Mouse (Mus musculus): ENCODE measurements at regions not wholly inside any gene's neighbourhood (a gene's known extent, or its start where the extent isn't known, plus 50 kb on each side); places are given as distances from the start of the nearest gene placed in this dataset.

DNA sequence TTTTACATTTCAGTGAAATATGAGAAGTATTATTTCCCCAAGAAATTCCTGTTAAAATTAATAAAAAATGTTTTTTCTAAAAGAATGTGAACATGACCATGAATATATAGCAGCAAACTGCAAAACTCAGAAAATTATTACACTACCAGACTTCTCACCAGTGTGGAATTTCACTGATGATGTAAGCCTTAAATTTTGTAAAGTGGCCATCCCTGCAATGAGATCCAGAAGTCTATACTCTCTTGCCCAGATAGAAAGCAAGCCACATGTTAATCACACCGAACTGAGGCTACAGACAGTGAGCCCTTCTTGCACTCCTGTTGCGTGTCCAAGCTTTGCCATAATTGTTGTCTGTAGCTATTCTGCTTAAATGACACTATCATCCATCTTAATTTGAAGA, 62.6 kb upstream of the P3h2 start:
- DNase-seq, result no peak

DNA sequence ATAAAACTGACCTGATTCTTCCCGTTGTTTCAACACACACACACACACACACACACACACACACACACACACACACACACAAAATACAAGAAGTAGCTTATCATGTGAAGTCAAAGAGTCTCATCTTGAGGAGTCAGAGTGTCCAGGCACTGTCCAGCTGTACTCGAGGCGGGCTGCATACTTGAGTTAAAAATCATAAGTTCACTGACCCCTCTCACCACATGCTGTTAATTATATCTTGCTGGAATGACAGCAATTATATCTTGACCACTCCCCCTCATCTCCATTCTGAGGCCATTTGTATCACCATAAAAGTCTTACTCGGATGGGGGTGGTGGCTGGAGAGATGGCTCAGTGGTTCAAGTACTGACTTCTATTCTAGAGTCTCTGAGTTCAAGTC, 58.5 kb upstream of the P3h2 start:
- peak; percentile 10 for DNase-seq

DNA sequence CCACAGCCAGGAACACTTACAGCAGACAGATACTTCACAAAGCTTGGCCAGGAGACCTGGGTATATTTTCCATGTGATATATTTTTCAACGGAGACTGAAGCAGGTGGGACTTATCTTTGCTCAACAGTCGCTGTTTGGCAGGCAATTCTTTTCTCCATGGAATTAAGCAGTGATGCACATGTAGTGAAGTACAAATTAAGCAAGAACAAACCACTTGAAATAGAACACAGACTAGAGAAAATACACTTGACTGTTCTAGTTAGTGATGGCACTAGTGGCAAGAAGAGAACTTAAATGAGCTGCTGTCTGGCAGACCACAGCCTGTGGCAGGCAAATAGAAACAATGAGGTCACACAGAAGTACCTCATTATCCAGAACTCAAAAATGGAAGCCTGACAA, 57.8 kb upstream of the P3h2 start:
- DNase-seq, result peak; percentile 33

DNA sequence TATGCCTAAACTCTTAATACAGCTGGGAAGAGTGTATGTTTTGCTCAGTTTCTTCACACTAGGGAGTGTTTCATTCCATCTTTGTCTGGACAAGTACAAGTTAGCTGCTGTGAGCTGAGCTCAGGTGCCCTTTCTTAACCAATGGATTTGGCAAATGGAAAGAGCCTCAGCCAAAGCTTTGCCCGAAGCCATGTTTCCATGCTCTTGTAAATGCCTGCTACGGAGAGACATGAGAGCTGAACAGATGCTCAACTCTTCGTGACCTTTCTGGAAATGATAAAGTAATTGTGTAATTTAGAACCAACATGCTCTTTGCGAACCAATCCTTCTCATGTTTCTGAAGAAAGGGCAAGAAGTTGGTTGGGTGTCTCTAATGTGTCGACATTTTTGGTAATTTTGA, 52.0 kb upstream of the P3h2 start:
- no peak for DNase-seq
